Mouse (Mus musculus): ENCODE results near the gene Epb41l4b.

- TF ChIP-seq CTCF (IDR thresholded peaks at IDR 0.05; ENCODE audit: low read depth) (no peak), EP300 (optimal IDR thresholded peaks at IDR 0.05) (no peak)
Observed at GRCm38 (mm10) chr4:57055635-57056034, 87.6 kb downstream of the Epb41l4b start.
